Mouse (Mus musculus) E14TG2a.4 (cell line): ENCODE data around the gene Cd164.
A peak's percentile ranks its signal among the peaks of the same experiment; 100 is the strongest.

ENCODE experiments used
- H3K27me3 ChIP-seq: 2 replicates; pipeline ENCODE4 v1.6.1; 2014; ENCODE audit warnings: low read length, control low read depth; ENCODE audit not compliant: insufficient read depth
- H3K36me3 ChIP-seq: 2 replicates; pipeline ENCODE4 v1.6.1; 2014; ENCODE audit warnings: low read length, control low read depth; ENCODE audit not compliant: insufficient read depth
- H3K4me1 ChIP-seq: replicated peaks from 2 replicates; pipeline ENCODE4 v1.6.1; 2014; ENCODE audit warnings: low read depth, low read length, control low read depth
- H3K4me3 ChIP-seq: replicated peaks from 2 replicates; pipeline ENCODE4 v1.5.1; 2014; ENCODE audit warnings: mild to moderate bottlenecking, low read length
- H3K9me3 ChIP-seq: 2 replicates; pipeline ENCODE4 v1.6.1; 2014; ENCODE audit warnings: low read length, control low read depth
- CTCF ChIP-seq: conservative IDR thresholded peaks from 2 replicates; pipeline ENCODE4 v1.5.1; 2014; ENCODE audit warnings: low read length
- NANOG ChIP-seq: IDR thresholded peaks from 2 replicates; pipeline ENCODE4 v1.6.1; 2014; ENCODE audit warnings: borderline replicate concordance, low read length, mixed read lengths
- POU5F1 ChIP-seq: IDR thresholded peaks from 2 replicates; pipeline ENCODE4 v1.6.1; 2014; ENCODE audit warnings: low read length, borderline replicate concordance

Cd164 gene

GRCm38 (mm10) chr10:41477278-41478181 is 41.7 kb upstream of the Cd164 start:
- TF ChIP-seq NANOG (no peak), POU5F1 (no peak), CTCF (no peak)
- no peaks in the 10 kb centered on the region for H3K9me3 ChIP-seq

GRCm38 (mm10) chr10:41479961-41480360 is 39.3 kb upstream of the Cd164 start:
- H3K9me3 ChIP-seq: no peaks in the 10 kb centered on the region
- peaks cover 66% of the 10 kb centered on the region for H3K36me3 ChIP-seq
- H3K4me1 ChIP-seq: peaks cover 71% of the 10 kb centered on the region
- TF ChIP-seq POU5F1 (no peak), CTCF (no peak), NANOG (no peak)
- no peak overlapping the region for H3K4me3 ChIP-seq
- H3K27me3 ChIP-seq: no peaks in the 10 kb centered on the region

More at GRCm38 (mm10) chr10:41477278-41478181, 41.7 kb upstream of the Cd164 start:
- H3K36me3 ChIP-seq: peaks cover 42% of the 10 kb centered on the region
- H3K4me1 ChIP-seq: peaks cover 94% of the 10 kb centered on the region
- no peaks in the 10 kb centered on the region for H3K27me3 ChIP-seq
- H3K4me3 ChIP-seq: peak overlapping the region; percentile 87

GRCm38 (mm10) chr10:41480938-41481880 is 38.0 kb upstream of the Cd164 start:
- H3K4me1 ChIP-seq: peaks cover 62% of the 10 kb centered on the region
- peaks cover 79% of the 10 kb centered on the region for H3K36me3 ChIP-seq
- peak overlapping the region; percentile 71 for H3K4me3 ChIP-seq
- TF ChIP-seq POU5F1 (no peak), CTCF (no peak), NANOG (no peak)
- H3K9me3 ChIP-seq: no peaks in the 10 kb centered on the region
- H3K27me3 ChIP-seq: no peaks in the 10 kb centered on the region

- no peak for TF ChIP-seq CTCF
- TF ChIP-seq POU5F1: no peak
- no peak for TF ChIP-seq NANOG
- H3K4me1 ChIP-seq: peaks cover 62% of the 10 kb centered on the region
- no peaks in the 10 kb centered on the region for H3K27me3 ChIP-seq
- no peak overlapping the region for H3K4me3 ChIP-seq
- H3K9me3 ChIP-seq: no peaks in the 10 kb centered on the region
- peaks cover 91% of the 10 kb centered on the region for H3K36me3 ChIP-seq
These were observed 36.8 kb upstream of the Cd164 start for GRCm38 (mm10) chr10:41482446-41482845.

GRCm38 (mm10) chr10:41485778-41486177 is 33.4 kb upstream of the Cd164 start:
- Histone ChIP-seq H3K9me3 (no peaks in the 10 kb centered on the region), H3K4me3 (no peak overlapping the region), H3K4me1 (peaks cover 53% of the 10 kb centered on the region), H3K36me3 (peaks cover 79% of the 10 kb centered on the region), H3K27me3 (no peaks in the 10 kb centered on the region)
- no peak for TF ChIP-seq CTCF
- no peak for TF ChIP-seq POU5F1
- TF ChIP-seq NANOG: no peak

GRCm38 (mm10) chr10:41486506-41487170 is 32.6 kb upstream of the Cd164 start:
- no peak overlapping the region for H3K4me3 ChIP-seq
- H3K27me3 ChIP-seq: no peaks in the 10 kb centered on the region
- TF ChIP-seq CTCF (no peak), NANOG (no peak), POU5F1 (no peak)
- no peaks in the 10 kb centered on the region for H3K9me3 ChIP-seq
- peaks cover 75% of the 10 kb centered on the region for H3K36me3 ChIP-seq
- peaks cover 45% of the 10 kb centered on the region for H3K4me1 ChIP-seq

- no peaks in the 10 kb centered on the region for H3K9me3 ChIP-seq
- H3K4me1 ChIP-seq: peaks cover 35% of the 10 kb centered on the region
- peaks cover 53% of the 10 kb centered on the region for H3K36me3 ChIP-seq
- no peak for TF ChIP-seq NANOG
- no peak for TF ChIP-seq POU5F1
- TF ChIP-seq CTCF: no peak
- no peaks in the 10 kb centered on the region for H3K27me3 ChIP-seq
- H3K4me3 ChIP-seq: peak overlapping the region; percentile 87
These were observed 30.3 kb upstream of the Cd164 start for GRCm38 (mm10) chr10:41488877-41489276.
